Mouse (Mus musculus): ENCODE measurements around the gene Zfp385a. TPM values are rescaled to one million over a fixed set of nuclear protein-coding genes. Genes with fewer than 3 reads are reported as not detected.

Gene Zfp385a
- total RNA-seq, 2 experiments from 2014 or later: 40.8 to 42.2 TPM

DNA sequence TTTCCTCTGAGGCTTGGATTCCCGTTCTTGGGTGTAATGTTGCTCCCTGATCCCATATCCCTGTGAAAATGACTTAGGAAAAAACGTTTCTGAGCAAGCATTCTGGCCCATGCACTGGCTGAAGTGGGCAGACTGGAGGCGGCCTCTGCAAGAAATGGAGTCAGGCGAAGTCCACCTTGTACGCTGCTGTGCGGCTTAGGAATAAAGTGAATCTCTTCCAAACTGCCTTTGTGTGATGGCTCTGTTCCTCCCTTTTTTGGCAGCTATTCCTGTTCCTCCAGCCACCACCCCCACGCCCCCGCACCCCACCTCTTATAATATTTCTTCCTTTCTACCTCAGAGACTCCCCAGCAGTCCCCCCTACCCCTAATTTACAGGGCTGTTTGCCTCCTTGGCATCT is 40.2 kb downstream of the Zfp385a start:
- H3K4me3 ChIP-seq: peak overlapping the region; percentile 39
- no peak for DNase-seq (ENCODE audit: low spot score in 2 of 2)
- H3K27ac ChIP-seq: peak overlapping the region; percentile 88
- no peak for TF ChIP-seq CTCF (conservative IDR thresholded peaks at IDR 0.05)

DNA sequence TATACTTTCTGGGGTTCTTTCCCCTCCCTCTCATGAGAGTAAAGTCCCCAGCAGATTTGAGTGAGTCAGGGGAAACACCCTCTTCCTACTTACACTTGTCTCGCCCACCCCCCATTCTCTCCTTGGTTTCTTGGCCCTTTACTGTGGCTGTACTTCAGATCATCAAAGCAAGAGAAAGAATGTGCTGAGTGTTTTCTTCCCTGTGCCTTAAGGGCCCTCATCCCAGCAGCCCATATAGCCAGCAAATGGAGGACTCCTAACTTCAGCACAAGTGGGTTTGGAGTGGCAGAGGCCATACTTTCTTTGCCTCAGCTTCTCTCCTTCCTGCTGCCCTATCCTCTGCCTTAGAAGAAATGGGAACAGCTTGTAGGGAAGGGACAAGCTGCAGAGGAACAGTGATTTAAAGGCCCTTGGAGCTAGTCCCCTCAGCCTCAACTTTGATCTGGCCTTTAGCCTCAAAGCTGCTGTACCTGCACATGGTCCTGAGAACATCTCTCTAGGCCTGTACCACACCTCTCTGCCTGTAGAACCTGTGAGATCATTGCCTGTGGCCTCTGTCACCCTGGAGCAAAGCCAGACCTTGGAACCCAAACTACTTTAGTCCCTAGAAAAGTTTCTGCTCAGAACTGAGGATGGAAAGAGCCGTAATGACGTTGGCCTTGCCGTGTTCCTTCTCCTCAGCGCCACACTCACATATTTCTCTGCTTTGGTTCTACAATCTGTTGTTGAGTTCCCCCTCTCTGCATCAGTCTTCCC is 40.9 kb downstream of the Zfp385a start:
- DNase-seq (ENCODE audit: low spot score in 2 of 2): no peak
- H3K4me3 ChIP-seq: no peak overlapping the region
- TF ChIP-seq CTCF (conservative IDR thresholded peaks at IDR 0.05): no peak
- H3K27ac ChIP-seq: peak overlapping the region; percentile 88

DNA sequence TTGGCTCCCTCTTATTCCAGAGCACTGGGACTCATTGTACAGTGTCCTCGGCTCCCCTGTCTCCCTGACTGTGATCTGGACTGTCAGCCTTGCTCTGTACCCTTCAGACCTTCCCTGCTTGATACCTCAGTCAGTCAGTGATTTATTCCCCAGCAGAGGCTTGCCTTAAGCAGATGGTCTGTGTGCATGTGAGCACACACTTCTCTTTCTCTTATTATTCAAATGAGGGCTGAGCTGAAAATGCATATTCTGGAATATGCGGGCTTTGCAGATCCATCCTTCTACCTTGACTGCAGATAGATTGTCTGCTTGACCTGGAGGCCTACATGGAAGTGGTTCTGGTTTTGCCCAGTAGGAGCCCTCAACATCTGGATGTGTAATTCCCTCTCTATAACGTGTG is 41.9 kb downstream of the Zfp385a start:
- no peak for DNase-seq (ENCODE audit: low spot score in 2 of 2)
- TF ChIP-seq CTCF (conservative IDR thresholded peaks at IDR 0.05): no peak
- H3K4me3 ChIP-seq: no peak overlapping the region
- 0 out of 2 replicates have a peak overlapping the region, but pooled peaks have one; percentile 43 for H3K27ac ChIP-seq

DNA sequence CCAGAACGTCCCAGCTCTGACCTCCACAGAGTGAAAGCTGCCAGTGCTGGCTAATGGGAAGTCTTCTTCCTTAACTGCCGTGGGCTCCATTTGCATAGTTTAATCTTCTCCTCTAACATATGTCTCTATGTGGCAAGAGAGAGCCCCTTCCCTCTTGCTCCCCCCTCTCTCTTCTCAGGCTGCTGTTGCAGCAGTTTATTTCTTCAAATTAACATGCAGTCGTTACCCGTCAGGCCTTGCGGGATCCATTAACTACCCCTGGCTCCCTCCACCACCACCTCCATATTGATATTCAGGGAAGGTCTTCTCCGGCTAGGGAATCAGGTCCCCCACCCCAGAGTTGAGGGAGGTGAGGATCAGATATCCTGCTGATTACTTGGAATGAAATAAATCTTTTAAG is 42.6 kb downstream of the Zfp385a start:
- TF ChIP-seq CTCF (conservative IDR thresholded peaks at IDR 0.05): no peak
- H3K27ac ChIP-seq: 0 out of 2 replicates have a peak overlapping the region, but pooled peaks have one; percentile 43
- DNase-seq (ENCODE audit: low spot score in 2 of 2): no peak
- no peak overlapping the region for H3K4me3 ChIP-seq

DNA sequence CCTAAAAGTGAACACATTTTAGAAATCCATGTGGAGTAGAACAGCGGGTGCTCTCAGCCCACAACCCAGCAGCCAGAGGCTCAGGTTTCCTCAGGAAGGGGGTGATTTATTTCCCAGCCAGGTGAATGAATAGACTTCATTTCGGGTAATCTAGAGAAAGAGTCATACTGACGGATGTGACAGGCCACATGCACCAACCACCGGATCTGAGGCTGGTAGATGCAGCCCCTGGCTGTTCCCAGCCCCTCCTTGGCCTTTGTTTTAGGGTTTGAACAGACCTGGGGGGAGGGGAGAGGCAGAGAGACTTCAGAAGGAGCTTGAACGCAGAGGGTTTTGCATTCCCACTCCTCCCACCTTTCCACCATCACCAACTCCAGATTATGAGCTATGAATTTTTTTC is 44.0 kb downstream of the Zfp385a start:
- Histone ChIP-seq H3K4me3 (no peak overlapping the region), H3K27ac (no peak overlapping the region)
- no peak for DNase-seq (ENCODE audit: low spot score in 2 of 2)
- TF ChIP-seq CTCF (conservative IDR thresholded peaks at IDR 0.05): no peak

DNA sequence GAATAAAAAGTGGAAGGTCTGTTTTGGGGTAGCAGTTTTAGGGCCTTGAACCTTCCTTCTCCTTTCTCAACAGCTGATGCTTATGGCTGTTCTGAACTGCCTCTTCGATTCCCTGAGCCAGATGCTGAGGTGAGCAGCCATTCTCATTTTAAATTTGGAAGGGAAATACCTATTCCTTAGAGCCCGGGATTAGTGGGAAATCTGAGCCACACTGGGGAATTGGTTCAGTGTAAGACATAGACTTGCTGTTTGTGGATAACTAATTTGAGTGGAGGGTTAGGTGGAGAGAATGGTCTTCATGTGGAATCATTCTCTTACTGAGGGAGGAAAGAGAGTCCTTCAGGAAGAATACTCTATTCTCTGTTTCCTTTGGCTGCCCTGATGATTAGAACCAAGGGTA is 45.2 kb downstream of the Zfp385a start:
- Histone ChIP-seq H3K4me3 (no peak overlapping the region), H3K27ac (no peak overlapping the region)
- TF ChIP-seq CTCF (conservative IDR thresholded peaks at IDR 0.05): no peak
- no peak for DNase-seq (ENCODE audit: low spot score in 2 of 2)

DNA sequence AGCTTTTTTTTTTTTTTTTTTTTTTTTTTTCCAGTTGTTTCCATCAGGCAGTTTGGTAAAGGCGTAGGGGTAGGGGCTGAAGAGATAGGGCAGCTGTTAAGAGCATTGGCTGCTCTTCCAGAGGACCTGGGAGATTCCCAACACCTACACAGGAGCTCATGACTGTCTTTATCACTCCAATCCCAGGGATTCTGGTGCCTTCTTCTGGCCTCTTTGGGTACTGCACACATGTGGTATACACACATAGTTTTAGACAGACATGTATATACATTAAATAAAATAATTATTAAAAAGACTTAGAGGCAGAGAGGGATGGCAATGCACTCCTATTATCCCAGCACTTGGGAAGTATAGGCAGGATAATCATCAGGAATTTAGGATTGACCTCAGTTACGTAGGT is 46.5 kb downstream of the Zfp385a start:
- no peak for DNase-seq (ENCODE audit: low spot score in 2 of 2)
- no peak overlapping the region for H3K27ac ChIP-seq
- TF ChIP-seq CTCF (conservative IDR thresholded peaks at IDR 0.05): peak; percentile 41
- no peak overlapping the region for H3K4me3 ChIP-seq

DNA sequence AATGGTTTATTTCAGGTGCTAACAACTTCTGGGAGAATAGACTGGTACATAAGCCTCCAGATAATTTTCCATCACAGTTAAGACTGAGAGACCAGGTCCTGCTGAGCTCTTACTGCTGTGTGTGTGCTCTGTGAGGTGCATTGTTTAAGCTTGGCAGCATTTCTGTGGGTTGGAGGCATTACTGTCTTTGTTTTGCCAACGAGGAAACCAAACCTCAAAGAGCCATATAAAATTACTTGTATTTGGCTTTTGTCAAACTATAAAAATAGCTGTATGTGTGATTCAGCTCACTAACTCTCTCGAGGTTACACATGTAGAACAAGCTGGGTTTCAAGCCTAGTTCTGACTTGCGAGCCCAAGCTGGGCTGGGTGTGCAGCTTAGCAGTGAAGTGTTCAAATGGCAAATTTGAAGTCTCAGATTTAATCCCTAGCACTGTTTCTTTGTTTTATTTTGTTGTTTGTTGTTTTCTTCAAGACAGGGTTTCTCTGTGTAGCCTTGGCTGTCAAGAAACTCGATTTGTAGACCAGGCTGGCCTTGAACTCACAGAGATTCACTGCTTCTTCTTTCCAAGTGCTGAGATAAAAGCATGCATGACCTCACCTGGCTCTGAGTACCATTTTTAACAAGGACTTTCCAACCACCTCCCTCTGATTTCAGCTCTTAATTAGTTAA is 47.1 kb downstream of the Zfp385a start:
- Histone ChIP-seq H3K27ac (no peak overlapping the region), H3K4me3 (no peak overlapping the region)
- no peak for TF ChIP-seq CTCF (conservative IDR thresholded peaks at IDR 0.05)

DNA sequence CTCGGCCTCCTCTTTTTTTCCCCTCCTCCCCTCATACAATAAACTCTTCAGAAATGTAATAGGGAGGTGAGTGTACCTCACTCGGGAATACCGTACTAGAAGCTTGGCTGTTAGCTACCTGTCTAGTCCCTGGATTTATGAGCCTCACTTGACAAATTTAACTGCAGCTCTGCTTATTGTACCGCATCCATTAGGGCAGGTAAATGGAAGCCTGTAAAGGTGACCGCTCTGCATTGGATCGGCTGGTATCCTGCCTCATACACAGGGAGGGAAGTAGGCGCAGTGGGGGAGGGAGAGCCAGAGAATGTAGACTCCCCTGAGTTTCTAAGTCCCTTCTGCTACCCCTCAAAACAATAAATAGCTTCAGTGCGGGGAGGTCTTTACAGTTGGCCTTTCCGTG is 49.0 kb downstream of the Zfp385a start:
- DNase-seq (ENCODE audit: low spot score in 2 of 2): no peak

More for the DNA sequence above, 47.1 kb downstream of the Zfp385a start:
- DNase-seq (ENCODE audit: low spot score in 2 of 2): no peak

DNA sequence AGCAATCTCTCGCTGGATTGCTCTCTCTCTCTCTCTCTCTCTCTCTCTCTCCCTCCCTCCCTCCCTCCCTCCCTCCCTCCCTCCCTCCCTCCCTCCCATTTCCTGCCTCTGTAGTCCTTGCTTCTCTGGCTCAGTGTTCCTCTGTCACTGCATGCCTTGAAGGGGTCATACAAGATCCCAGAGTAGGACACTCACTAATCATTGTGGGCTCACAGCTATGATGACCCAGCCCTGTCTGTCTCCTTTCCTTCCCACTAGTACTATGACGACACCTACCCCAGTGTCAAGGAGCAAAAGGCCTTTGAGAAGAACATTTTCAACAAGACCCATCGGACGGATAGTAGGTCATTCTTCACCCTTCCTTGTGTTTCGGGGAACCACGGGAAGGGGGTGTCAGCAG is 49.5 kb downstream of the Zfp385a start:
- Histone ChIP-seq H3K27ac (no peak overlapping the region), H3K4me3 (no peak overlapping the region)
- no peak for DNase-seq (ENCODE audit: low spot score in 2 of 2)
- no peak for TF ChIP-seq CTCF (conservative IDR thresholded peaks at IDR 0.05)

More for the DNA sequence above, 49.0 kb downstream of the Zfp385a start:
- no peak overlapping the region for H3K27ac ChIP-seq
- TF ChIP-seq CTCF (conservative IDR thresholded peaks at IDR 0.05): no peak
- H3K4me3 ChIP-seq: no peak overlapping the region

DNA sequence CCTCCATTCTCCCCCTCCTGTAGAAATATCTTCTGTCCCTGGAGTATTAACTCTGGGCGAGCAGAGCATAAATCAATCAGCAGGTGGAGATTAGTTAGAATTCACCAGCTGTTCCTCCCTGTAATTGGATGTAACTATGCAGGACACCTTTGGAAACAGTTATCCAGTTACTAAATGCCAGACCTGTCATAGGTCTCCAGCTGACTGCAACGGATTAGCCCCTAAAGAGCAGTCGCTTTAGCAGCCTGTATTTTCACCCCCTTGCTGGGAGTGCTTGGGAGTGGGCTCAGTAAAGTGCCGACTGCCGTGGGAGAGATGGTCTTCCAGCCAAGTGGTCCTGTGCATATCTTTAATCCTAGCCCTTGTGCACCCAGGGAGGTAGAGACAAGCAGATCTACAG is 50.3 kb downstream of the Zfp385a start:
- no peak for DNase-seq (ENCODE audit: low spot score in 2 of 2)
- no peak overlapping the region for H3K27ac ChIP-seq
- no peak overlapping the region for H3K4me3 ChIP-seq
- TF ChIP-seq CTCF (conservative IDR thresholded peaks at IDR 0.05): no peak

DNA sequence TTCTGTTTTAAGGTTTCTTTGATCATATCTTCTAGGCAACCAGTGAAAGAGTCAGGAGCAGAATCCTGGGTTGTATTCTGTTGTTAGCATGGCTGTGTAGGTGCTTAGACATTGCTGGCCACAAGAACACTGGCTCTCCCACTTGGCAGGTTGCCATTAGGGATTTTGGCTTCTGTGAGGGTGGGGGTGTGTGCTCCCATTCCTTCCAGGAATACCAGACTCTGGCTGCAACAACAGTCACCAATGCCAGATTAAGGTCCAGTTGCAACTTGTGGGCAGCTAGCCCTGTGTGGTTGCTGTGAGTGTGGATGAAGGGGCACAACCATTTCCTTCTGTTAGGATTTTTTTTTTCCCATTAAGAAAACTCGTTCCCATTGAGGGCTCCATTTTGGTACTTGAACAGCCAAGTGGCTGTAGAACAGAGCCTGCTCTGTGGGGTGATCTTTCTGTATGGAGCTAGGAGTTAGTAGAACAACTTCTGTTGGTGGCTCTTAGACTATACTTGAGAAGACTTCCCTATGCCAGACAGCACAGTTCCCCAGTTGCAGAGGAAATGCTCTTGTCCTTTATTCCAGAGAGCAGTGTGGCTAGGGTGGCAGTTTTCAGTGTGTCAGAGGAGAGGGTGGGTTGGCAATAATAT is 54.0 kb downstream of the Zfp385a start:
- no peak for TF ChIP-seq CTCF (conservative IDR thresholded peaks at IDR 0.05)
- DNase-seq (ENCODE audit: low spot score in 2 of 2): peak in 1 of 2 experiments; percentile 50
- peak overlapping the region; percentile 51; the same call in 1 of the 2 replicates for H3K27ac ChIP-seq
- H3K4me3 ChIP-seq: no peak overlapping the region

DNA sequence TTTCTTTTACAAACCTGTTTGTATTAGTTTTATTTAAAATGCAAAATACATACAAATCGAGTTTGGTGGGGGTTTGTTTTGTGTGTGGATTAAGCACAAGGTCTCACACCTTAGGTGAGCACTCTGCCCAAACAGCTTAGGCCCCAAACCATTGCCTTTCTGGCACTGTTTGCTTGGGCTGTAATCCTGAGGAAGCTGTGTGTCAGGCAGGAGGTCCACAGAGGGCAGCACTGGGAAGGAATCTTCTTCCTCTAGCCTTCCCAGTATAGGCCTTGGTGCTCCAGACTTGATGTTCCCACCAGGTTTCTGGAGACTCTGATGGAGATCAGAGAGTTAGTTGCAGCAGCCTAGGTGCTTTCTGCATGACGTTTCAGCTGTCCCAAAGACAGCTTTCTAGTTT is 55.2 kb downstream of the Zfp385a start:
- peak; percentile 48 for TF ChIP-seq CTCF (conservative IDR thresholded peaks at IDR 0.05)
- Histone ChIP-seq H3K27ac (no peak overlapping the region), H3K4me3 (no peak overlapping the region)
- DNase-seq (ENCODE audit: low spot score in 2 of 2): no peak
